Mouse (Mus musculus): ENCODE data around the gene Cep63. TPM values are rescaled to one million over a fixed set of nuclear protein-coding genes. Genes with fewer than 3 reads are reported as not detected.

The Cep63 gene
- polyA plus RNA-seq, 1 experiment from 2014 or later: 57.8 TPM

DNA sequence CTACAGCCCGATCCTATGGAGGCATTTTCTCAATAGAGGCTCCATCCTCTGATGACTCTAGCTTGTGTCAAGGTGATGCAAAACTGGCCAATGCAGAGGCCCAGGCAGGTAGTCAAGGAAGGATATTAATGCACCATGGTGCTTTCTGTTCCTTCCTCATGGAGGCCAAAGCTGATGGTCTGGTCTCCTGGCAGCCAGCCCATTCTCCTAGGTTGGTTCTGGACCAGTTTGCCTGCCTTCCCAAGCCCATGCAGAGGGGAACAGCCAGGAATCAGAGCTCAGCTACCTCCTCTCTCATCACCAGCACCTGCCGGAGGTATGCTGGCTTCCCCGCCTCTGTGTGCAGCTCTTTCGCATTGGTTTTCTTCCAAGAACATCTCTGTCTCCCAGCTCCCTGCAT lies 89.4 kb downstream of the Cep63 start:
- Histone ChIP-seq H3K9me3 (no peaks in the 10 kb centered on the region), H3K27ac (no peak overlapping the region), H3K36me3 (no peaks in the 10 kb centered on the region), H3K9ac (no peak overlapping the region), H3K4me3 (no peak overlapping the region), H3K4me1 (no peaks in the 10 kb centered on the region), H3K4me2 (no peak overlapping the region), H3K27me3 (0 out of 2 replicates have a peak, but pooled peaks cover under 1% of the 10 kb centered on the region)
- no peak for ATAC-seq (ENCODE audit: insufficient number of reproducible peaks, insufficient read depth, low FRiP score, low TSS enrichment, low read depth)
- 91% methylated on average over 4 of the region's 4 CpGs for WGBS

Other genes with a start within 250 kb of the Cep63 start
- 0.13 and 0.19 TPM in 2 replicates for gene Ky, start 120.8 kb downstream of the Cep63 start, polyA plus RNA-seq (2015; fragmentation: Nextera tagmentation; extraction: Ambion mirVana)
- 195 and 200 TPM in 2 replicates for gene Anapc13, start 238 bp downstream of the Cep63 start, polyA plus RNA-seq (2015; fragmentation: Nextera tagmentation; extraction: Ambion mirVana)
- 54.0 and 55.8 TPM in 2 replicates for gene Amotl2, start 90.1 kb upstream of the Cep63 start, polyA plus RNA-seq (2015; fragmentation: Nextera tagmentation; extraction: Ambion mirVana)
- gene Ryk, start 208.4 kb upstream of the Cep63 start, polyA plus RNA-seq (2015; fragmentation: Nextera tagmentation; extraction: Ambion mirVana): 25.4 and 26.5 TPM in 2 replicates

Measured in embryonic facial prominence, embryonic 13.5 days (tissue).